Mouse (Mus musculus) lung, adult 2 months (tissue): ENCODE data around the gene Ccdc28a.

Experiments used
- CTCF ChIP-seq: fragments of 200-500 bp; IDR thresholded peaks from 2 replicates; pipeline ENCODE4 v1.5.1; 2011; ENCODE audit warnings: mild to moderate bottlenecking, low read length, control low read depth; ENCODE audit not compliant: insufficient read depth
- POLR2A ChIP-seq: fragments of 200-500 bp; IDR thresholded peaks from 2 replicates; pipeline ENCODE4 v1.6.1; 2011; ENCODE audit warnings: low read depth, mild to moderate bottlenecking, control low read depth, low read length, borderline replicate concordance; ENCODE audit errors: extremely low read depth

GRCm38 (mm10) chr10:18182246-18182645 lies 52.6 kb downstream of the Ccdc28a start:
- TF ChIP-seq CTCF (no peak), POLR2A (no peak)
